Mouse (Mus musculus) B cell, adult 2 months (primary cell): ENCODE data around the gene Clps.

ENCODE experiments used
- DNase-seq, 2 experiments: peaks; one replicate each; pipeline ENCODE4 v3.0.0; 2022

The Clps gene

GRCm38 (mm10) chr17:28553040-28553793 lies 7.3 kb downstream of the Clps start:
- DNase-seq: peak; percentile 86 to 87

- DNase-seq: no peak
Measured at GRCm38 (mm10) chr17:28549111-28549510, 11.5 kb downstream of the Clps start, which contains the start of gene Clpsl2. Gene Clpsl2 (plus strand): TSS chr17:28549411.

- DNase-seq: no peak
Measured at GRCm38 (mm10) chr17:28548550-28548949, 12.0 kb downstream of the Clps start.

- peak; percentile 47 to 57 for DNase-seq
Measured at GRCm38 (mm10) chr17:28546925-28547324, 13.6 kb downstream of the Clps start.

- DNase-seq: no peak
Measured at GRCm38 (mm10) chr17:28537881-28538280, 22.7 kb downstream of the Clps start.

GRCm38 (mm10) chr17:28533327-28533726 lies 27.2 kb downstream of the Clps start:
- DNase-seq: no peak

GRCm38 (mm10) chr17:28532557-28532956 lies 28.0 kb downstream of the Clps start:
- no peak for DNase-seq

- DNase-seq: no peak
Measured at GRCm38 (mm10) chr17:28531946-28532345, 28.6 kb downstream of the Clps start.

- DNase-seq: no peak
Measured at GRCm38 (mm10) chr17:28530506-28530905, 30.1 kb downstream of the Clps start, which contains the start of gene Armc12. Gene Armc12 (plus strand): TSS chr17:28530806.

GRCm38 (mm10) chr17:28529116-28529515 lies 31.4 kb downstream of the Clps start:
- DNase-seq: no peak

- peak; percentile 90 to 91 for DNase-seq
Measured at GRCm38 (mm10) chr17:28528043-28528351, 32.6 kb downstream of the Clps start.

- peak in 1 of 2 experiments; percentile 20 for DNase-seq
Measured at GRCm38 (mm10) chr17:28527184-28528042, 33.2 kb downstream of the Clps start.

GRCm38 (mm10) chr17:28524831-28525430 lies 35.6 kb downstream of the Clps start:
- DNase-seq: peak; percentile 49 to 51

- peak; percentile 68 to 69 for DNase-seq
Measured at GRCm38 (mm10) chr17:28524009-28524695, 36.4 kb downstream of the Clps start.

- DNase-seq: no peak
Measured at GRCm38 (mm10) chr17:28523355-28524008, 37.1 kb downstream of the Clps start.

GRCm38 (mm10) chr17:28522623-28523354 lies 37.8 kb downstream of the Clps start:
- peak; percentile 96 to 98 for DNase-seq

- no peak for DNase-seq
Measured at GRCm38 (mm10) chr17:28521920-28522319, 38.6 kb downstream of the Clps start.

- no peak for DNase-seq
Measured at GRCm38 (mm10) chr17:28521071-28521726, 39.4 kb downstream of the Clps start.

- DNase-seq: no peak
Measured at GRCm38 (mm10) chr17:28520561-28520960, 40.0 kb downstream of the Clps start.

GRCm38 (mm10) chr17:28519827-28520226 lies 40.7 kb downstream of the Clps start:
- DNase-seq: peak; percentile 45 to 51

- DNase-seq: no peak
Measured at GRCm38 (mm10) chr17:28518615-28519071, 41.9 kb downstream of the Clps start.
